Mouse (Mus musculus): ENCODE measurements around the gene Map2.

- no peak for TF ChIP-seq CTCF (IDR thresholded peaks at IDR 0.05; ENCODE audit: low read depth, low read length)
- TF ChIP-seq GATA1 (IDR thresholded peaks at IDR 0.05; ENCODE audit: borderline replicate concordance, low read length): no peak
Observed at GRCm38 (mm10) chr1:66371371-66371770, 196.3 kb downstream of the Map2 start.

Measured in G1E (cell line).